Mouse (Mus musculus) embryonic facial prominence, embryonic 12.5 days (tissue): ENCODE measurements at regions not wholly inside any gene's neighbourhood (a gene's known extent, or its start where the extent isn't known, plus 50 kb on each side); places are given as distances from the start of the nearest gene placed in this dataset.

Experiments used
- ATAC-seq: fragments of 200-750 bp; cut with Nextera tagmentation; 2 replicates; pipeline ENCODE4 v1.8.0; 2017; ENCODE audit not compliant: insufficient number of reproducible peaks, insufficient read depth, low FRiP score, low TSS enrichment
- H3K27ac ChIP-seq: fragments of 300-500 bp; sonication (generic); 2 replicates; pipeline ENCODE4 v1.5.1; 2016; ENCODE audit warnings: mild to moderate bottlenecking
- H3K27me3 ChIP-seq: fragments of 300-500 bp; sonication (generic); 2 replicates; pipeline ENCODE4 v1.6.1; 2016; ENCODE audit warnings: mild to moderate bottlenecking, moderate library complexity
- H3K36me3 ChIP-seq: fragments of 300-500 bp; sonication (generic); 2 replicates; pipeline ENCODE4 v1.6.1; 2016; ENCODE audit warnings: mild to moderate bottlenecking
- H3K4me1 ChIP-seq: fragments of 300-500 bp; sonication (generic); 2 replicates; pipeline ENCODE4 v1.6.1; 2016
- H3K4me2 ChIP-seq: fragments of 300-500 bp; sonication (generic); replicated peaks from 2 replicates; pipeline ENCODE4 v1.6.1; 2016; ENCODE audit warnings: mild to moderate bottlenecking, moderate library complexity
- H3K4me3 ChIP-seq: fragments of 300-500 bp; sonication (generic); 2 replicates; pipeline ENCODE4 v1.5.1; 2016; ENCODE audit warnings: mild to moderate bottlenecking
- H3K9ac ChIP-seq: fragments of 300-500 bp; sonication (generic); 2 replicates; pipeline ENCODE4 v1.6.1; 2016; ENCODE audit warnings: mild to moderate bottlenecking, moderate library complexity
- H3K9me3 ChIP-seq: fragments of 300-500 bp; sonication (generic); 2 replicates; pipeline ENCODE4 v1.6.1; 2016; ENCODE audit warnings: mild to moderate bottlenecking, moderate library complexity
- WGBS: fragments of 180-500 bp; shearing (Covaris S2); methylation state at CpG from one replicate; pipeline ENCODE4 v1.1.7; 2016; 5-methylcytosine and 5-hydroxymethylcytosine counted together

DNA sequence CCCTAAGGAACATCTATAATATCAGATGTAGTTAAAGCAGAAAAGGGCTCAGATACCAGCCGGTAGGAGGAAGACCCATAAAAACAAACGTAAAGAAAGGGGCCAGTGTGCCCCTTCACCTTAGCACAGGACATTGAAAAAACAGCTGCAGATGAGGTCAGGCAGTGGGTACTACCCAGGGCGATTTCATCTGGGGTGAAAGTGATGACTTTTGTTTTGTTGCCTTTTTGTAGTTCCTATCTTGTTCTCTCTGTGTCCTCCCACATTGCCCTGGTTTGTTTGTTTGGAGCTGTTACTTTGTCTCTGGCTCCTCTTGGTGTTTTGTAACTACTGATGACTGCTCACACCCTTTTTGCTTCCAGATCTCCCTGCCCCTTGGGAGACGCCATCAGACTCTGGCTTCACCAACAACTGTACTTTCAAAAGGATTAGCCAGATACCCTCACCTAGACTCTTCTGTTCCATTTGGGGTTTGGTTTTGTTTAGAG, 383.4 kb downstream of the Atp6ap1l start:
- no peak overlapping the region for H3K4me2 ChIP-seq
- no peaks in the 10 kb centered on the region for H3K9me3 ChIP-seq
- no peak overlapping the region for H3K9ac ChIP-seq
- no peaks in the 10 kb centered on the region for H3K36me3 ChIP-seq
- ATAC-seq = no peak
- H3K4me1 ChIP-seq = peaks cover 10% of the 10 kb centered on the region
- peak overlapping the region; percentile 51; the same call in 1 of the 2 replicates for H3K27ac ChIP-seq
- 25% methylated on average over 4 of the region's 4 CpGs for WGBS
- no peaks in the 10 kb centered on the region for H3K27me3 ChIP-seq
- H3K4me3 ChIP-seq = no peak overlapping the region

GRCm38 (mm10) chr13:90520992-90521757, 384.0 kb downstream of the Atp6ap1l start:
- WGBS = 49% methylated on average over 4 of the region's 4 CpGs
- ATAC-seq = no peak
- Histone ChIP-seq H3K4me3 (no peak overlapping the region), H3K4me2 (no peak overlapping the region), H3K27me3 (no peaks in the 10 kb centered on the region), H3K4me1 (peaks cover 11% of the 10 kb centered on the region), H3K27ac (no peak overlapping the region), H3K9ac (no peak overlapping the region), H3K9me3 (no peaks in the 10 kb centered on the region), H3K36me3 (no peaks in the 10 kb centered on the region)

DNA sequence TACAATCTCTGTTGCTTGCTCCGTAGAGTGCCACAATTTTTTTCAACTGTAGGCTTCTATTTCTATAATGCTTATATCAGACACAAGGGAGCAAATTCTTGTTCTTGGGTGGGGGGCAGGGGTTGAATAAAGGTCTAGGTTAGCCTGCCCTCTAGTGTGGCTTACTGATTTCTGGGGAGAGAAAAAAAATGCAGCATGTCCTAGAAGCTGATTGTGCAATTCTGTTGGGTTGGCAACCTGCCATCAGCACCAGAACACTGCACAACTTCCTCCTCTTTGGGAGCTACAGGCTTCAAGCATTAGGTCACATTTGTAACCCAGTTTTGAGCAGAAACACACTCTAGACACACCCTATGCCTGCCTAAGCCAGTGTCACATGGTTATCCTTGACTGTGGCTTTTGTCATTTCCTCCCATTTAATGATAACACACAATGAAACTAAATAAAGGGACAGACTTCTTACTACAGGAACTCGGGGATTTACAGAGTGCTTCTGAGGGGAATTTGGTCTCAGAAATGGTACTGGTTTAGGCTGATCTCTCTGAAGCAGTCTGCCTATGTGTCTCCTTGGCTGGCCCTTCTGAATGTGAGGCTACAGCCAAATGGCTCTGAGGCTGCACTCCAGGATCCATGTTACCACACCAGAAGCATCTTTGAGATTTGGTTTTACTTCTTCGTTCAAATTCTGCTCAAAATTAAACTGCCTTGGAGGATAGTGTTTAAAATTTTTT, 389.2 kb downstream of the Atp6ap1l start:
- Histone ChIP-seq H3K27me3 (no peaks in the 10 kb centered on the region), H3K27ac (peak overlapping the region; percentile 64), H3K9me3 (no peaks in the 10 kb centered on the region), H3K36me3 (no peaks in the 10 kb centered on the region), H3K4me2 (no peak overlapping the region), H3K4me1 (peaks cover 14% of the 10 kb centered on the region; the same call in 1 of the 2 replicates), H3K9ac (no peak overlapping the region), H3K4me3 (no peak overlapping the region)
- 54% methylated on average over 3 of the region's 3 CpGs for WGBS
- ATAC-seq = peak; percentile 64; the same call in 1 of the 2 replicates

DNA sequence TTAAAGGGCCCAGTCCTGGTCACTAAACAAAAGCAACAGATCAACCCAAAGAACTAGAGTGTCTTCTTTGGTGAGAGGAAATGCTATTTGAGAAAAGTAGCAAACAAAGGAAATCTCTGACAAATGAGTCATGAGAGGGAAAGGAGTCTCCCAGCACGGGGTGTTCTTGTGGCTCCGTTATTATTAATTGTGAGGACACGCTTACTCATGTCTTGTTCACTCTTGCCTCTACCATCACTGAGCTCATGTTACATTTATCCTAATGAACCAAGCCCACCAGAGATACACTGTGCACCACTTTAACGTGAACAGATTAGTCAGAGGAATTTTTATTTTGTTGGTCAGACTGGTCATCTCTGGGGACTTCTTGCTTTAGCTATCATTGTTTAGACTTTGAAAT, 391.3 kb downstream of the Atp6ap1l start:
- no peaks in the 10 kb centered on the region for H3K9me3 ChIP-seq
- no peak for ATAC-seq
- H3K4me3 ChIP-seq = no peak overlapping the region
- peaks cover 14% of the 10 kb centered on the region; the same call in 1 of the 2 replicates for H3K4me1 ChIP-seq
- 75% methylated on average over 4 of the region's 4 CpGs for WGBS
- no peak overlapping the region for H3K9ac ChIP-seq
- no peak overlapping the region for H3K27ac ChIP-seq
- no peak overlapping the region for H3K4me2 ChIP-seq
- H3K36me3 ChIP-seq = no peaks in the 10 kb centered on the region
- no peaks in the 10 kb centered on the region for H3K27me3 ChIP-seq

GRCm38 (mm10) chr13:90512786-90513401, 392.3 kb downstream of the Atp6ap1l start:
- peaks cover 14% of the 10 kb centered on the region; the same call in 1 of the 2 replicates for H3K4me1 ChIP-seq
- H3K9ac ChIP-seq = no peak overlapping the region
- no peaks in the 10 kb centered on the region for H3K36me3 ChIP-seq
- H3K4me2 ChIP-seq = no peak overlapping the region
- no peak for ATAC-seq
- H3K27ac ChIP-seq = no peak overlapping the region
- 64% methylated on average over 2 of the region's 2 CpGs for WGBS
- no peaks in the 10 kb centered on the region for H3K9me3 ChIP-seq
- H3K4me3 ChIP-seq = no peak overlapping the region
- H3K27me3 ChIP-seq = no peaks in the 10 kb centered on the region

DNA sequence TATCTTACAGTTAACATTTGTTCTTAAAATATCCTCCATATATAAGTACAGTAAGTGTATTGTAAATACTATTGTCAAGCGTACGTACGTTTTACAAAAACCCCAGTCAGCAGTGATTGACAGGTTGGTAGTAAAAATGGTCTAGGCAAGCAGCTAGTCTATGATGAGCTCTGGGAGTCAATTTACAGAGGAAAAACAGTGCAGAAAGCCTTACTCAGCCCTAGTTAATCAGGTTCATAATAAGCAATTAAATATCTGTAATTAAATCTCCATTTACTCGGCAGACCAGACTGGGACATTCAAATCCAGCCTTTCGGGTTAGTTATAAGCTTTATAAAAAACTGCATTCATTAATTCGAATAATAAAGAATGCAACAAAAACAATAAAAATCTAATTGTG, 394.7 kb downstream of the Atp6ap1l start:
- WGBS = 61% methylated on average over 6 of the region's 6 CpGs
- Histone ChIP-seq H3K4me1 (peaks cover 2% of the 10 kb centered on the region; the same call in 1 of the 2 replicates), H3K4me2 (no peak overlapping the region), H3K4me3 (no peak overlapping the region), H3K27ac (no peak overlapping the region), H3K36me3 (no peaks in the 10 kb centered on the region), H3K9me3 (no peaks in the 10 kb centered on the region), H3K27me3 (no peaks in the 10 kb centered on the region), H3K9ac (no peak overlapping the region)
- no peak for ATAC-seq

GRCm38 (mm10) chr13:90503188-90503587, 402.0 kb downstream of the Atp6ap1l start:
- H3K36me3 ChIP-seq = no peaks in the 10 kb centered on the region
- no peaks in the 10 kb centered on the region for H3K9me3 ChIP-seq
- no peak overlapping the region for H3K27ac ChIP-seq
- no peak overlapping the region for H3K4me3 ChIP-seq
- ATAC-seq = no peak
- H3K27me3 ChIP-seq = no peaks in the 10 kb centered on the region
- no peaks in the 10 kb centered on the region for H3K4me1 ChIP-seq
- no peak overlapping the region for H3K9ac ChIP-seq
- no peak overlapping the region for H3K4me2 ChIP-seq
- 75% methylated on average over 2 of the region's 2 CpGs for WGBS

GRCm38 (mm10) chr13:90502141-90502540, 403.0 kb downstream of the Atp6ap1l start:
- ATAC-seq = no peak
- Histone ChIP-seq H3K27me3 (no peaks in the 10 kb centered on the region), H3K4me2 (no peak overlapping the region), H3K4me1 (no peaks in the 10 kb centered on the region), H3K9me3 (no peaks in the 10 kb centered on the region), H3K27ac (no peak overlapping the region), H3K36me3 (no peaks in the 10 kb centered on the region), H3K9ac (no peak overlapping the region), H3K4me3 (no peak overlapping the region)
- 79% methylated on average over 1 of the region's 1 CpGs for WGBS

- WGBS = 88% methylated on average over 3 of the region's 3 CpGs
- no peaks in the 10 kb centered on the region for H3K27me3 ChIP-seq
- H3K4me2 ChIP-seq = no peak overlapping the region
- no peaks in the 10 kb centered on the region for H3K36me3 ChIP-seq
- H3K27ac ChIP-seq = no peak overlapping the region
- ATAC-seq = no peak
- no peaks in the 10 kb centered on the region for H3K4me1 ChIP-seq
- no peak overlapping the region for H3K9ac ChIP-seq
- no peaks in the 10 kb centered on the region for H3K9me3 ChIP-seq
- no peak overlapping the region for H3K4me3 ChIP-seq
Measured at GRCm38 (mm10) chr13:90498978-90499377, 406.2 kb downstream of the Atp6ap1l start.

GRCm38 (mm10) chr13:90497573-90497972, 407.6 kb downstream of the Atp6ap1l start:
- Histone ChIP-seq H3K27me3 (no peaks in the 10 kb centered on the region), H3K36me3 (no peaks in the 10 kb centered on the region), H3K4me1 (no peaks in the 10 kb centered on the region), H3K4me3 (no peak overlapping the region), H3K27ac (no peak overlapping the region), H3K9me3 (no peaks in the 10 kb centered on the region), H3K9ac (no peak overlapping the region), H3K4me2 (no peak overlapping the region)
- no peak for ATAC-seq
- 40% methylated on average over 2 of the region's 2 CpGs for WGBS

GRCm38 (mm10) chr13:90493696-90494095, 404.3 kb upstream of the Xrcc4 start:
- Histone ChIP-seq H3K27me3 (no peaks in the 10 kb centered on the region), H3K4me1 (peaks cover 3% of the 10 kb centered on the region), H3K36me3 (no peaks in the 10 kb centered on the region), H3K9me3 (no peaks in the 10 kb centered on the region), H3K4me3 (no peak overlapping the region), H3K27ac (no peak overlapping the region), H3K9ac (no peak overlapping the region), H3K4me2 (no peak overlapping the region)
- 45% methylated on average over 1 of the region's 1 CpGs for WGBS
- ATAC-seq = no peak
